Mouse (Mus musculus) adrenal gland, postnatal 14 days (tissue): ENCODE measurements around the gene Eif2b2. TPM values are rescaled to one million over a fixed set of nuclear protein-coding genes. Genes with fewer than 3 reads are reported as not detected.
A peak's percentile ranks its signal among the peaks of the same experiment; 100 is the strongest.

ENCODE experiments used
- DNase-seq: peaks from one replicate; pipeline ENCODE4 v3.0.0; 2021; ENCODE audit warnings: mixed read lengths
- total RNA-seq: library from RNA; stranded (reverse); gene quantifications from 2 replicates; pipeline ENCODE4 v1.2.3, GENCODE M21; 2021

The Eif2b2 gene
- total RNA-seq, 1 experiment from 2014 or later = 69.7 TPM

GRCm38 (mm10) chr12:85193923-85194622 is 25.2 kb upstream of the Eif2b2 start:
- no peak for DNase-seq

- peak; percentile 82 for DNase-seq
Measured at GRCm38 (mm10) chr12:85194623-85195018, 24.7 kb upstream of the Eif2b2 start.

- DNase-seq = no peak
Measured at GRCm38 (mm10) chr12:85195086-85195485, 24.2 kb upstream of the Eif2b2 start.

- DNase-seq = no peak
Measured at GRCm38 (mm10) chr12:85196191-85196590, 23.1 kb upstream of the Eif2b2 start.

GRCm38 (mm10) chr12:85197371-85197770 is 21.9 kb upstream of the Eif2b2 start:
- DNase-seq = no peak

- no peak for DNase-seq
Measured at GRCm38 (mm10) chr12:85197936-85198335, 21.3 kb upstream of the Eif2b2 start.

- no peak for DNase-seq
Measured at GRCm38 (mm10) chr12:85199954-85200353, 19.3 kb upstream of the Eif2b2 start.

- peak; percentile 48 for DNase-seq
Measured at GRCm38 (mm10) chr12:85200929-85201829, 18.1 kb upstream of the Eif2b2 start.

GRCm38 (mm10) chr12:85201830-85202147 is 17.5 kb upstream of the Eif2b2 start:
- DNase-seq = no peak

- DNase-seq = no peak
Measured at GRCm38 (mm10) chr12:85202191-85202590, 17.1 kb upstream of the Eif2b2 start.

- DNase-seq = no peak
Measured at GRCm38 (mm10) chr12:85203699-85204098, 15.6 kb upstream of the Eif2b2 start.

- peak; percentile 15 for DNase-seq
Measured at GRCm38 (mm10) chr12:85204105-85204504, 15.2 kb upstream of the Eif2b2 start.

GRCm38 (mm10) chr12:85205425-85205824 is 13.9 kb upstream of the Eif2b2 start:
- DNase-seq = no peak

GRCm38 (mm10) chr12:85208687-85209199 is 10.5 kb upstream of the Eif2b2 start:
- DNase-seq = no peak

GRCm38 (mm10) chr12:85215031-85215430 is 4.2 kb upstream of the Eif2b2 start:
- DNase-seq = no peak

- no peak for DNase-seq
Measured at GRCm38 (mm10) chr12:85217733-85218310, 1.5 kb upstream of the Eif2b2 start.

GRCm38 (mm10) chr12:85219905-85220290 is 617 bp downstream of the Eif2b2 start:
- DNase-seq = peak; percentile 56

GRCm38 (mm10) chr12:85227227-85227626 is 7.9 kb downstream of the Eif2b2 start:
- no peak for DNase-seq

- DNase-seq = no peak
Measured at GRCm38 (mm10) chr12:85227876-85228599, 8.8 kb downstream of the Eif2b2 start.

- peak; percentile 52 for DNase-seq
Measured at GRCm38 (mm10) chr12:85233376-85234358, 14.4 kb downstream of the Eif2b2 start.

- DNase-seq = no peak
Measured at GRCm38 (mm10) chr12:85237553-85237952, 18.3 kb downstream of the Eif2b2 start.
